8 mouse cellular contexts compared by ENCODE assay signal in genomic region chr13:57278580-57278979, GRCm38 (mm10).
DNase-seq lines count a peak whose midpoint lies in the region; ATAC-seq and TF ChIP-seq lines count a peak whose summit lies in the region.

No protein-coding gene starts in this region.

- no peaks in the 10 kb centered on the region for H3K4me1 ChIP-seq in liver, adult 2 months (ENCODE audit: control insufficient read depth, insufficient read depth, low read length)
- no peaks in the 10 kb centered on the region for H3K4me1 ChIP-seq in liver, embryonic 12.5 days

- H3K9ac ChIP-seq in liver, adult 2 months (ENCODE audit: low read depth, low read length): no peak overlapping the region
- H3K9ac ChIP-seq in liver, embryonic 12.5 days: no peak overlapping the region

- no peak for TF ChIP-seq POLR2A in liver, adult 2 months (IDR thresholded peaks at IDR 0.05; ENCODE audit: extremely low read depth, insufficient read depth, low read length)

- no peak overlapping the region for H3K27ac ChIP-seq in liver, adult 2 months (replicated peaks; ENCODE audit: insufficient read depth, low read depth, low read length)
- no peak overlapping the region for H3K27ac ChIP-seq in liver, embryonic 12.5 days

- H3K36me3 ChIP-seq in liver, adult 2 months (ENCODE audit: control insufficient read depth, insufficient read depth, low read length): no peaks in the 10 kb centered on the region
- H3K36me3 ChIP-seq in liver, embryonic 12.5 days: no peaks in the 10 kb centered on the region

- no peak for ATAC-seq in liver, embryonic 12.5 days

- no peaks in the 10 kb centered on the region for H3K27me3 ChIP-seq in liver, adult 2 months (ENCODE audit: control insufficient read depth, insufficient read depth, low read length)
- 0 out of 2 replicates have a peak, but pooled peaks cover 6% of the 10 kb centered on the region for H3K27me3 ChIP-seq in liver, embryonic 12.5 days (replicated peaks)

- H3K4me3 ChIP-seq in liver, adult 2 months (ENCODE audit: insufficient read depth, low read depth, low read length): no peak overlapping the region
- H3K4me3 ChIP-seq in liver, embryonic 12.5 days: no peak overlapping the region

- WGBS in liver, adult 2 months: 11% methylated on average over 2 of the region's 2 CpGs
- WGBS in liver, embryonic 12.5 days (ENCODE audit: insufficient replicate concordance): 6% methylated on average over 2 of the region's 2 CpGs

- H3K9me3 ChIP-seq in liver, embryonic 12.5 days (replicated peaks): no peaks in the 10 kb centered on the region

- no peaks in the 10 kb centered on the region for H3K79me2 ChIP-seq in liver, adult 2 months (ENCODE audit: control insufficient read depth, insufficient read depth, low read length)

- H3K4me2 ChIP-seq in liver, embryonic 12.5 days: no peak overlapping the region

- peak; percentile 17; the same call in 1 of the 2 replicates for TF ChIP-seq CTCF in liver, adult 2 months (IDR thresholded peaks at IDR 0.05; ENCODE audit: low read depth, low read length)

- peak; percentile 50 to 61 for DNase-seq in cerebellum, postnatal 10 days
- no peak for DNase-seq in cerebellum, postnatal 4 days (ENCODE audit: low spot score in 2 of 2)
- DNase-seq in liver, adult 2 months (ENCODE audit: extremely low read depth, low read depth, low spot score): peak; percentile 16
- peak; percentile 68 for DNase-seq in ES-CJ7 (ENCODE audit: low read depth, low spot score)
- DNase-seq in induced T-regulatory cell, adult 2 months (ENCODE audit: low read depth): peak; percentile 9
- DNase-seq in Muller cell, postnatal 12 days (ENCODE audit: inconsistent ontology term): no peak
- no peak for DNase-seq in gastrocnemius, adult 18-20 months (ENCODE audit: low spot score)

Comparison
In these comparisons a context has a peak if more than half of its experiments do, and no peak if none do; other contexts are left out.
1. DNase-seq: peak in cerebellum, postnatal 10 days (2 of 2), liver, adult 2 months (single experiment), ES-CJ7 (single experiment) and induced T-regulatory cell, adult 2 months (single experiment); none in cerebellum, postnatal 4 days (0 of 2), Muller cell, postnatal 12 days (single experiment) and gastrocnemius, adult 18-20 months (single experiment).